Mouse (Mus musculus) myocyte (in vitro differentiated cells): ENCODE measurements at regions not wholly inside any gene's neighbourhood (a gene's known extent, or its start where the extent isn't known, plus 50 kb on each side); places are given as distances from the start of the nearest gene placed in this dataset.

Experiments
- H3K27me3 ChIP-seq: one replicate; pipeline ENCODE4 v1.6.1; 2011; ENCODE audit not compliant: control insufficient read depth, insufficient read depth, insufficient read length
- H3K36me3 ChIP-seq: one replicate; pipeline ENCODE4 v1.6.1; 2011; ENCODE audit not compliant: control insufficient read depth, insufficient read depth
- H3K4me2 ChIP-seq: one replicate; pipeline ENCODE4 v1.6.1; 2011; ENCODE audit warnings: low read depth, control low read depth
- H3K4me3 ChIP-seq: one replicate; pipeline ENCODE4 v1.5.1; 2011; ENCODE audit warnings: mild to moderate bottlenecking, control low read depth, moderate library complexity
- H3K79me2 ChIP-seq: one replicate; pipeline ENCODE4 v1.6.1; 2011; ENCODE audit not compliant: control insufficient read depth, insufficient read depth
- H3ac ChIP-seq: one replicate; pipeline ENCODE4 v1.6.1; 2011; ENCODE audit not compliant: control insufficient read depth, insufficient read length
- CEBPB ChIP-seq: IDR thresholded peaks from 2 replicates; pipeline ENCODE4 v1.6.1; 2011; ENCODE audit warnings: mild to moderate bottlenecking, moderate library complexity; ENCODE audit not compliant: poor library complexity, insufficient read depth, severe bottlenecking
- E2F4 ChIP-seq: IDR thresholded peaks from one replicate; pipeline ENCODE4 v1.6.1; 2011; ENCODE audit warnings: mild to moderate bottlenecking, control low read depth, moderate library complexity; ENCODE audit not compliant: insufficient read depth
- MAX ChIP-seq: IDR thresholded peaks from one replicate; pipeline ENCODE4 v1.6.1; 2011; ENCODE audit warnings: low read depth, mild to moderate bottlenecking, control low read depth
- MYOD1 ChIP-seq, 3 experiments: IDR thresholded peaks; one replicate each; pipeline ENCODE4 v1.6.1; 2011; ENCODE audit warnings: control low read depth in 2 of 3, low read depth in 2 of 3, mild to moderate bottlenecking in 2 of 3, moderate library complexity in 1 of 3; ENCODE audit not compliant: insufficient read length in 2 of 3, control insufficient read depth in 1 of 3
- MYOG ChIP-seq, 3 experiments: IDR thresholded peaks; one replicate each; pipeline ENCODE4 v1.6.1; 2011; ENCODE audit warnings: control low read depth in 2 of 3, low read depth in 2 of 3, mild to moderate bottlenecking in 2 of 3; ENCODE audit not compliant: insufficient read length in 2 of 3, control insufficient read depth in 1 of 3, insufficient read depth in 1 of 3
- POLR2A ChIP-seq: IDR thresholded peaks from one replicate; pipeline ENCODE4 v1.6.1; 2011; ENCODE audit warnings: low read depth, mild to moderate bottlenecking, control low read depth, moderate library complexity; ENCODE audit not compliant: insufficient read length
- POLR2AphosphoS2 ChIP-seq: IDR thresholded peaks from one replicate; pipeline ENCODE4 v1.6.1; 2011; ENCODE audit warnings: low read depth, control low read depth; ENCODE audit not compliant: insufficient read length
- REST ChIP-seq: IDR thresholded peaks from one replicate; pipeline ENCODE4 v1.6.1; 2011; ENCODE audit warnings: mild to moderate bottlenecking, control low read depth, moderate library complexity; ENCODE audit not compliant: insufficient read depth, insufficient read length
- SRF ChIP-seq: IDR thresholded peaks from one replicate; pipeline ENCODE4 v1.6.1; 2011; ENCODE audit warnings: low read depth; ENCODE audit not compliant: control insufficient read depth, insufficient read length
- TCF12 ChIP-seq: IDR thresholded peaks from one replicate; pipeline ENCODE4 v1.6.1; 2011; ENCODE audit warnings: mild to moderate bottlenecking, control low read depth; ENCODE audit not compliant: poor library complexity, insufficient read depth, severe bottlenecking
- TCF3 ChIP-seq: IDR thresholded peaks from one replicate; pipeline ENCODE4 v1.6.1; 2011; ENCODE audit warnings: low read depth, control low read depth; ENCODE audit not compliant: insufficient read length
- USF1 ChIP-seq: IDR thresholded peaks from one replicate; pipeline ENCODE4 v1.6.1; 2011; ENCODE audit warnings: low read depth, mild to moderate bottlenecking, control low read depth, moderate library complexity

DNA sequence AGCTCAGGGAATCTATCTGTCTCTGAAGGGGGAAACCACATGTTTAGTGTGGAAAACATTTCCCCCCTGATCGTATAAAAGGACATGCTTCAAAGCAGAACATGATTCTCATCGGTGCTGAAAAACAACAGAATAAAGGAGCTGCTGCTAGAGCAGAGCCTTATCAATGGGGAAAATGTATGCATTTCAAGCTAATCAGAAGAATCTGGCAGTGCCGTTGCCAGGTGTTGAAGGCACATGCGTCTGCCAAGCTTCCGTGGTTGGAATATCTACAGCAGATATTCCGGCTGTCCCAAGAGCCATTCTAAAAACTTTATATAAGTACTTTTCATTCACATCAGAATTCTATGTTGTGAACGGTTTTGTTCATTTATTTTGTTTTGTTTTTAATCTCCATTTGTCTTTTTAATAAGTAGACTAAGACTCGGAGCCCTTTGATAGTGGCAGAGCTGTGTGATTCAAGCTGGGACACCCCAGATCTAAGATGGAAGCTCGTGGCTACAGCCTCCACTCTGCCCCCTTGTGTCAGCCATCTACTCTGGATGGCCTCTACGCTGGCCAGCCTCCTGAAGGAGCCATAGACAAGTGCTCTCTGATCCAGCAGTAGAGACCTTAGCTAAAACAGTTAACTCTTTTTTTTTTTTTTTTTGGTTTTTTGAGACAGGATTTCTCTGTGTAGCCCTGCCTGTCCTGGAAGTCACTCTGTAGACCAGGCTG, 116.6 kb upstream of the Smim15 start:
- Histone ChIP-seq H3K27me3 (no peaks in the 10 kb centered on the region), H3ac (no peak overlapping the region), H3K79me2 (no peaks in the 10 kb centered on the region), H3K4me2 (no peak overlapping the region), H3K4me3 (no peak overlapping the region), H3K36me3 (no peaks in the 10 kb centered on the region)
- TF ChIP-seq MYOG (IDR thresholded peaks at IDR 0.05; ENCODE audit: control insufficient read depth in 1 of 3, insufficient read depth in 1 of 3, insufficient read length in 2 of 3, low read depth in 2 of 3): no peak
- TF ChIP-seq E2F4: no peak
- TF ChIP-seq SRF: no peak
- no peak for TF ChIP-seq TCF12
- TF ChIP-seq POLR2AphosphoS2: no peak
- TF ChIP-seq REST: no peak
- no peak for TF ChIP-seq TCF3
- TF ChIP-seq POLR2A: no peak
- TF ChIP-seq MYOD1 (IDR thresholded peaks at IDR 0.05; ENCODE audit: control insufficient read depth in 1 of 3, insufficient read length in 2 of 3, low read depth in 2 of 3): no peak

DNA sequence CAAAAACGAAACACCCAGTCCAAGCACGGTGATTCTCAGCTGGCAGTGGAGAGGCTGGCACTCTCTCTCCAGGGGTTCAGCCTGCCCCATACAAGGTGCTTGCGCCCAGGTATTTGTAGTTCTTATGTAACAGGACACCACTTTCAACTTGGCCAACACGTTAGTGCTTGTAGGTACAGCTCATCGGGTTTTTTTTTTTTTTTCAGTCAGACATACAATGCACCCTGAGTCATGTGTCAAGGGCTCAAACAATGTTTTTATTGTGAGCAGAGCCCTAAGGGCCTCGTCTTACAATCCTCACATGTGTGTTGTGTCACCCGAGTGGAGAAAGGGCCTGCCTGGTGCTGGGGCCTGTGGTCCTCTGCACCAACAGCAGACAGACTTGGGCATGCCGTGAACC, 118.8 kb upstream of the Smim15 start:
- no peak for TF ChIP-seq E2F4
- no peak for TF ChIP-seq MAX
- TF ChIP-seq USF1: no peak
- no peak for TF ChIP-seq SRF
- TF ChIP-seq CEBPB: no peak
- no peak for TF ChIP-seq TCF12
- no peak for TF ChIP-seq TCF3
- no peak for TF ChIP-seq REST
- H3K79me2 ChIP-seq: no peaks in the 10 kb centered on the region
- H3K4me2 ChIP-seq: no peak overlapping the region
- no peaks in the 10 kb centered on the region for H3K36me3 ChIP-seq
- no peak overlapping the region for H3ac ChIP-seq
- no peaks in the 10 kb centered on the region for H3K27me3 ChIP-seq
- H3K4me3 ChIP-seq: no peak overlapping the region

DNA sequence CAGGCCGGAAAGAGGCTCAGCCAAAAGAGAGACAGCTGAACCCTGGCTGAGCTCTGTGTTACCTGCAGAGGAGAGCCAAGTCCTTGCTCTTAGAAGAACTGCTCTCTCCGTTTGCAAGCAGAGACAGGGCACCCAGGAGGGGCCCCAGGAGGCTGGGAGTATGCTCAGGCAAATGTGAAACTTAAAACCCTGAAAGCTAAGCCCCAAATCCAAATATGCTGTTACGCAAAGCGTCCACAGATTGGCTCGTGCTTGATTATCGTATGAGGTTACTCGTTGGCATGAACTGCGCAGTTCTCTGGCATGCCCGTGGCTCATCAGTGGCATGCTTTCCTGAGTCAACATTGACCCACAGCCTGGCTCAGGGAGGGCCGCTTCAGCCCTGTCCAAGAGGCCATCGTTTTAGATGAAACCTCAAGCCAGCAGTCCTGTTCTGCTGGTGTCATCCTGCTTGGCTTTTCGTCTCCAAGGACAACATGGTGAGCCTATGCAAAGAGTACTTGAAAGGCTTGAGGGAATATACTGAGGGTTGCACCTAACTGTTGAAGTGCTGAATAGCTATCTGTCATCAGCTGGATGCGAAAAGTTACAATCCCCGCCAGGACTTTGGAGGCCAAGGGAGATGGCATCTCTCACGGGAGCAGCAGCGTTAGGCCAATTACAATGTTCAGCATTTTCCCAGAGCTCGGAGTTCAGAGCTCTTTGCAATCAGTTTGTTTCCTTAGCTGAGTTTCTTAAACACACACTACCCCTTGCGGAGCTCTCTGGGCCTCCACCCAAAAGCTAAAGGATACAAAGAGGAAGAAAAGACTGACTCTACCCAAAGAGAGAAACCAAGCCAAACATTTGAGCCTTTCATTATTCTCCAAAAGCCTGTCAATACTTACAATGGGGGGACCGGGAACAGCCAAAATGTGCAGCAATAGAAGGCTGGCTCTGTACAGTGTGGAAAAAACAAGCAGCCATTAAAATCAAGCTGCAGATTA, 120.8 kb upstream of the Smim15 start:
- Histone ChIP-seq H3K27me3 (no peaks in the 10 kb centered on the region), H3K36me3 (no peaks in the 10 kb centered on the region), H3K4me3 (no peak overlapping the region), H3K4me2 (no peak overlapping the region), H3K79me2 (no peaks in the 10 kb centered on the region), H3ac (no peak overlapping the region)
- TF ChIP-seq POLR2A (no peak), POLR2AphosphoS2 (no peak), MYOD1 (IDR thresholded peaks at IDR 0.05; ENCODE audit: control insufficient read depth in 1 of 3, insufficient read length in 2 of 3, low read depth in 2 of 3) (no peak), SRF (no peak), USF1 (no peak), TCF12 (no peak), CEBPB (no peak), TCF3 (no peak), MAX (no peak), REST (no peak), MYOG (IDR thresholded peaks at IDR 0.05; ENCODE audit: control insufficient read depth in 1 of 3, insufficient read depth in 1 of 3, insufficient read length in 2 of 3, low read depth in 2 of 3) (no peak), E2F4 (no peak)

DNA sequence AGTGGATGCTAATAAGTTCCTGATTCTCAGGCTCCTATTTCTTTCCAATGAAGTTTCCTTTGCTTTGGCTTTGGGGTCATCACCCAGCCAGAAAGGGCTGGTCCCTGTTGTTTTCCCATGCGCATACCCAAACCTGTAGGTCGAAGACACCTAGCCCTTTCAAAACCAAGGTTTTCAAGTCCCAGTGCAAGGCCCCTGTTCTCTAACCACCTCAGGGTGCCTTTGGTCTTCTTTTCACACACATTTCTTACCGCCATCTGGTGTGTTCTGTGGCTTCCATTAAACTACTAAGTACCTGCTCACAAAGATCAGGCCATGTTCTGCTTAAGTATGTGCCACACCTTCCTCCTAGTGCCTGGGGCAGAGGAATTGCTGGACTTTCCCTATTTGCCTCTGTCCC, 124.8 kb upstream of the Smim15 start:
- no peak for TF ChIP-seq SRF
- TF ChIP-seq TCF12: no peak
- TF ChIP-seq E2F4: no peak
- no peak for TF ChIP-seq USF1
- Histone ChIP-seq H3K36me3 (no peaks in the 10 kb centered on the region), H3K79me2 (no peaks in the 10 kb centered on the region), H3K4me2 (no peak overlapping the region), H3K27me3 (no peaks in the 10 kb centered on the region), H3ac (no peak overlapping the region), H3K4me3 (no peak overlapping the region)

DNA sequence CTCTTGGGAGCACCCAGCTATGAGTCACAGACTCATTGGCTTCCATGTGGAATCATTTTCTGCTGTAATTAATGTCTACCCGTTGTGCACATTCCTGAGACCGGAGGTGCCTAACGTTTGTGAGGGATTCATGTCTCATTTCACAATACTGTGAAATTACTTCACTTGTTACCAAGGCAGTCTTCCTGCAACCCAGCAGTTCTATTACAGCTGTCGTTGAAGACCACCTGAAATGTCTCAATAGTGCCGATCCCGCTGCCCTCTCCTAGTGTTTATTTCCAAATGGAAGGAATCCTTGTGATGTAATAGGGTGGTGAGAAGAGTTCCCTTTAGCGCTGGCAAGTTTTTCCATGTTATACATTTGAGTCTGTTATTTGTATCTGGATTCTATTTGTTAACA, 125.8 kb upstream of the Smim15 start:
- no peaks in the 10 kb centered on the region for H3K27me3 ChIP-seq
- H3ac ChIP-seq: no peak overlapping the region
- H3K79me2 ChIP-seq: no peaks in the 10 kb centered on the region
- H3K4me2 ChIP-seq: no peak overlapping the region
- no peak overlapping the region for H3K4me3 ChIP-seq
- no peaks in the 10 kb centered on the region for H3K36me3 ChIP-seq
- no peak for TF ChIP-seq SRF
- no peak for TF ChIP-seq POLR2A
- TF ChIP-seq TCF12: no peak
- no peak for TF ChIP-seq USF1
- TF ChIP-seq MYOD1 (IDR thresholded peaks at IDR 0.05; ENCODE audit: control insufficient read depth in 1 of 3, insufficient read length in 2 of 3, low read depth in 2 of 3): no peak
- no peak for TF ChIP-seq CEBPB
- no peak for TF ChIP-seq MAX
- no peak for TF ChIP-seq E2F4
- no peak for TF ChIP-seq REST
- TF ChIP-seq TCF3: no peak
- no peak for TF ChIP-seq MYOG (IDR thresholded peaks at IDR 0.05; ENCODE audit: control insufficient read depth in 1 of 3, insufficient read depth in 1 of 3, insufficient read length in 2 of 3, low read depth in 2 of 3)
- no peak for TF ChIP-seq POLR2AphosphoS2
